Mouse (Mus musculus): Measurements from ENCODE around the gene Htra3.

Gene Htra3

GRCm38 (mm10) chr5:35679256-35680155, at the start of gene Htra3:
TSS of gene Htra3 (minus strand) at chr5:35679782.
- no peak for DNase-seq (ENCODE audit: low read depth)

GRCm38 (mm10) chr5:35728957-35729460, 49.4 kb upstream of the Htra3 start:
- DNase-seq (ENCODE audit: low read depth), result peak; percentile 48

- DNase-seq (ENCODE audit: low read depth), result no peak
These were observed 48.9 kb upstream of the Htra3 start for GRCm38 (mm10) chr5:35728344-35728956.

- no peak for DNase-seq (ENCODE audit: low read depth)
These were observed 47.9 kb upstream of the Htra3 start for GRCm38 (mm10) chr5:35727447-35727846.

GRCm38 (mm10) chr5:35725840-35726239, 46.3 kb upstream of the Htra3 start:
- DNase-seq (ENCODE audit: low read depth), result no peak

DNA sequence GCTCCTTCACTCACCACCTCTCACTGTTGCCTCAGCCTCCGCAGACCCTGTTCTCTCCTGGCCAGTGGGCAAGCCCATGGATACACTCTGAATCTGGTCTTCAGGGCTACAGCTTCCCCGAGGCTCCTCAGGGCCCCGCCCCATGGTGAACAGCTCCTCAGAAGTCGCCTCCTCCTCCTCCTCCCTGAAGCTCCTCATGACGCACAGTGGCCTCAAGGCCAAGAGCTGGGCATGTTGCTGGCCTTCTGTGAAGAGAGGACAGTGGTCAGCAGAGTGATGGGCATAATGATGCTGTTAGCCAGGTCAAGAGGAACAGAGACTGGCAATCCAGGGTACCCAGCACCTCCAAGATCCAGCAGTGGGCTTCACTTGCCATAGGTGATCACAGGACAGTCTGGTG, 44.3 kb upstream of the Htra3 start:
- no peak for DNase-seq (ENCODE audit: low read depth)

- DNase-seq (ENCODE audit: low read depth), result no peak
These were observed 43.1 kb upstream of the Htra3 start for GRCm38 (mm10) chr5:35722654-35723053.

- DNase-seq (ENCODE audit: low read depth), result no peak
These were observed 42.4 kb upstream of the Htra3 start for GRCm38 (mm10) chr5:35721933-35722332.

GRCm38 (mm10) chr5:35719880-35720279, 40.3 kb upstream of the Htra3 start:
- DNase-seq (ENCODE audit: low read depth), result no peak

DNA sequence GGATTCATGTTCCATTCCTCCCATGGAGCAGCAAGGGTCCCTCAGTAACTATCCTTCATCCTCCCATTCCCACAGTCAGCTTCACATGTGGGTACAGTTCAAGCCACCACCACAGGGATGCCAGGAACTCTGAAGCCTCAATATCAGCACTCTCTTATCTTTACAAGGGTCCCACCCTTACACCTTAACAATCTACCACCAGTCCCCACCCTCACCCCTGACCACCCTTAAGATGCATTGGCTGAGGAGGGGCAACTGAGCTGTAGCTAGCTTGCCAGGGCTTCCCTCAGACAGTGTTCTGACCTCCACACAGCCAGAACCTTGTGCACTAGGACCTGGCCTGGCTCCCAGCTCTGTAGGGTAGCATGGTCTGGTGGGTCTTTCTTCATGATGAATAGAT, 39.8 kb upstream of the Htra3 start:
- no peak for DNase-seq (ENCODE audit: low read depth)

DNA sequence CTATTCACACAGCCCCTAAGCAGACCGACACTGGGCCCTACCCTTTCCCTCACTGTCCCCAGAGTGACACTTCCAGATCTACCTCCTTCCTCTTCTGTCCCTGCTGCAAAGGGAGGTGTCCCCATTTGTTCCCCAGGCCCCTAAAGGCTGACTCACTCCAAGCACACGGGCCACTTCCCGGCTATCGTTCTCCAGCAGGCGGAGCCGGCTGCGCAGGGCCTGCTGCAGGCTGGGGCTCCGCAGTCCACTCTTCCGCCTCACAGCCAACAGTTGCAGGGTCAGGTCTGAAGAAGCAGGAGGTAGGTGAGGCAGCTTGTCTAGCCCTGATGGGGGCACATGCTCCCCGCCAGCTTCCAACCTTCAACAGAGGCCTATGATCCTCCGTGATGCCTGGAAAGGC, 39.2 kb upstream of the Htra3 start:
- no peak for DNase-seq (ENCODE audit: low read depth)

DNA sequence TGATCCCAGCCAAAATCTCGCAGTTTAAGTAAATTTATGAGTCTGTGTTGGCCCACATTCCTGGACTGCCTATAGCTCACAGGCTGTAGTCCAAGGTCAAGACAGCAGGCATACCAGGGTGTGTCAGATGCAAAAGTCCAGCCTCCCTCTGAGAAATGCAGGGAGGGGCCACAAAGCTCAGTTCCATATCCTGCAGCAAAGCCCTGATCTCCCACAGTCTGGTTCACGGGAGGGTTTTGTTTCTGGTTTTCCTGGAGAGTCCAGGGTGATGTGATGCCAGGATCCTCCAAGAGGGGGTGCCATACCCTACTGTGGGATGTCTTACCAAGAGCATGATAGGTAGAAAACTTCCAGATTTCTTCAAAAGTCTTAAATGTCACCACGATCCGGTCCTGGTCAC, 38.4 kb upstream of the Htra3 start:
- no peak for DNase-seq (ENCODE audit: low read depth)

DNA sequence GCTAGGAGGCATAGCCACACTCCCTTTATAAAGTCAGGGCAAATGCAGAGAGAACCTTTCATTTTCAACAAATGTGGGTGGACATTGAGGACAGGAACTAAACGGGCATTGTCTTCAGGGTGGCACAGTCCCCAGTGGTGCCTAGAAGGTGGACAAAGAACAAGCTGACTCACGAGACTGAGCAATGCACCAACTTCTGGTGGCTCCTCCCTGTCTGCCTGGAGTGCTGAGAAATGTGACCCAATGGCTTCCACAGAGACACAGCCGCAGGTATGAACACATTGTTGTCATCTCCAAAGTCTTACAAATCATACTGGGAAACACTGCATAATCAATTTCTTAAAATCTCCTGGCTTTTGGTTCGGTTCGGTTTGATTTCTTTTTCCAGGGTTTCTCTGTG, 37.9 kb upstream of the Htra3 start:
- DNase-seq (ENCODE audit: low read depth), result no peak

DNA sequence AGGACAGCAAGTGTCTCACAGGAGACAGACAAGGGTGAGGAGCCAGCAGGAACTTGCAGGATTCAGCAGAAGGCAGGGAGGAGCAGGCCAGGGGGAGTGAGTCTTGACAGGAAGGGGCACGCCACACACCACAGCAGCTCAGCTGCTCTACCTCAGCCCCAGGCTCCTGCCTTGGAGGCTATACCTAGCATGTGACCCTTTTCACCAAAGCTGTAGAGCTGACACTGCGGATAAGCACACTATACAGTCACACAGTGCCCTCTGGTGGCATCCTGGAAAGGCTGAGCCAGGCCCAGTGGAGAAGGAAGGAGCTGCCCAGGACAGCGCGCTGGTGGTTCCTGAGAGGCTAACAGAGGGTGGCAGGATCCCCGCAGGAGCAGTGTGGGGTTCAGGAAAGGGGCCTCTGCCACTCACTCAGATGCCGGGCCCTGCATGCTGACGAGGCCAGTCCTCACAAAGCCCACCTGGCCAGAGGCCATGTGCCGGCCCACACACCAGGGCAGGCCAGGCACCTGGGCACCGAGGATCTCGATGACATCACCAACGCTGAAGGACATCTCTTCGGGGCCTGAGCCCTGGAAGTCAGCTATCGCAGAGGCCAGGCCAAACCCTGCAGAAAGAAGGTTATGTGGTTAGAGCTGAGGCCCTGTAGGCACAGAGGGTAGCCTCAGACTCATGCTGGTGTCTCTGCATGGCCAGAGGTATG, 34.2 kb upstream of the Htra3 start:
- peak; percentile 62 for DNase-seq (ENCODE audit: low read depth)

- DNase-seq (ENCODE audit: low read depth), result no peak
These were observed 32.9 kb upstream of the Htra3 start for GRCm38 (mm10) chr5:35712517-35712916.

- DNase-seq (ENCODE audit: low read depth), result no peak
These were observed 31.3 kb upstream of the Htra3 start for GRCm38 (mm10) chr5:35710931-35711330.

DNA sequence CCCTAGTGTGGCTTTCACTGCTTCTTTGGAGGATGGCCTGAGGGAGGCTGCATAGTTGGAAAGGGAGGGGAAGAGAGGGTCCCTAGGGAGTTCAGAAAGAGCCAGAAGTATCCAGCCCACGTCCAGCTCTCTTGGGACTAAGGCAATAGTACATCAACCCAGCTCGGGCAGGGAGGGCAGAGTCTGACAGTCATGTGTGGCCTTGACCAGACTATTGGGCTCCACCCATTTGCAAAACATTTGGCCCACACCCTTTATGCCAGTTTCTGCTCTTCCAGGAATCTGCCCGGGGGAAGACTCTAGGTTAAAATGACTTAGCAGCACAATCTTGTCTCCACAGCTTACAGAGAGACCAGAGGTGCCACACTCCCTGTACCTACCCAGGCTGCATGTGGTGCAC, 30.9 kb upstream of the Htra3 start:
- no peak for DNase-seq (ENCODE audit: low read depth)

DNA sequence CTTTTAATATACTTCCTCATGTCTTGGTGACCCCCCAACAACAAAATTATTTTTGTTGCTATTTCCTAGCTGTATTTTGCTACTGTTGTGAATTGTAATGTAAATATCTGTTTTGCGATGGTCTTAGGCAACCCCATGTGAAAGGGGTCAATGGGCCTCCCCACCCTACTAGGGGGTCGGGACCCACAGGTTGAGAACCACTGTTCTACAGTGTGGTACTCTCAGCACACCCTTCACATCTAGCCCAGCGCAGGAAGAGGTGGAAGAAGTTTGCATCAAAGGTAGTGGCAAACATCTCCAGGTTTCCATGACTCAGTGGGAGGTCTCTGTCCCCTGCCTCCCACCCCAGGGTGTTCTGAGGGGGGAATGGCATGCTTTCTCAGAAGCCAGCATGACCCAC, 25.8 kb upstream of the Htra3 start:
- no peak for DNase-seq (ENCODE audit: low read depth)

DNA sequence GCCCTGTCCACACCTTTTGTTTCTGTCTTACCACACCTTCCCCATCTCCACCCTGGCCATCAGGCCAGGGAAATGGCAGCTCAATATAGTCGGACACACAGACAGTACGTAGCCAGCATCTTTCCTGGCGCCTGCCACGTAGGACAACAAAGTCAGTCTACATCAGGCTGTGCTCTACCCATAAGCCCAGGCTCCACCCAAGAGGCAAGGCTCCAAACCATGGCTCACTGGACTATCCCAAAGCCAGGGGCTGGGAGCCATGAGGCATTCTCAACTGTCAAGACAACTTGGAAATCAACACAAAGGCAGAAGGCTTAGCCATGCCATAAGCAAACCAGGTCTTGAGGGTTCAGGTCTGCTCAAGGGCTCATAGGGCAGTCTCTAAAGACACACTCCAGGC, 24.2 kb upstream of the Htra3 start:
- no peak for DNase-seq (ENCODE audit: low read depth)

GRCm38 (mm10) chr5:35703183-35703582, 23.6 kb upstream of the Htra3 start:
- no peak for DNase-seq (ENCODE audit: low read depth)

GRCm38 (mm10) chr5:35702582-35703140, 23.1 kb upstream of the Htra3 start:
- DNase-seq (ENCODE audit: low read depth), result no peak

DNA sequence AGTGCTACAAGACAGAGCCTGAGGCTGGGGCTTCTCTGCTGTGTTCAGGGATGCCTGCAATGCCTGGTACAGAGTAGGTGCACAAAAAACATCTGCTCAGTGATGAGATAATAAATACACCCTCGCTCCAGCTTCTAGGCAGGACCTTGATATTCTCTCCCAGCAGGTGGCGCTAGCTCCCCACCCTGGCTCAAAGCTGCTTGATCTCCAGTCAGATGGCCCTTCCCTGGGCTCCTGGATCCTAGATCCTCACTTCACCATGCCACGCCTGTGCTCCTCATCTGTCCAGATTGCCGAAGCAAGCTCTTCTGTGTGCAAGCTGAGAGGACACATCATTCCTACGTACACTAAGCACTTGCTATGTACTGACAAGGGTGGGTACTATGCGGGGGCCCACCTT, 21.5 kb upstream of the Htra3 start:
- DNase-seq (ENCODE audit: low read depth), result peak; percentile 56

Measured in c-Kit-positive CD71-negative TER-119-negative erythroid progenitor cells, embryonic 14.5 days (primary cell).